Mouse (Mus musculus): ENCODE data around the gene E2f4. TPM values are rescaled to one million over a fixed set of nuclear protein-coding genes. Genes with fewer than 3 reads are reported as not detected.

E2f4 gene
- polyA plus RNA-seq, 1 experiment: 127 TPM

DNA sequence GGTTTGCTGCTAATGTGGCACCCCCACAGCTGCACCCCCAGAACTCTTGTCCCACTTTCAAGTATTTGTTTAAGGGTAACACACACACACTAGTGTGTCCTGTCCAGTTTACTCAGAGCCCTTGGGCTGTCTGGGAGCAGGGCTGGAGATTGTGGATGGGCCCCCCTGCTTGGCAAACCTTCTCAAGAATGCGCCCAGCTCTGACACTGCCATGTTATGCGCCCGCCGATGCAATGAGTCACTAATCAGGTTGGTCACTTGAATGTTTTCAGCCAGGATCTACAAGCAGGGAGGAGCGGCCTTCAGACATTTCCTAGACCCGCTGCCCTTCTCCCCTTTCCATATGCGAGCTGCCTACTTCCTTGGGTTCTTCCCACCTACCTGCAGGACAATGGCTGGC is 5.0 kb upstream of the E2f4 start:
- peaks cover 19% of the 10 kb centered on the region for H3K4me1 ChIP-seq (ENCODE audit: control insufficient read depth, insufficient read depth, low read length)
- WGBS: 65% methylated on average over 7 of the region's 7 CpGs
- DNase-seq: no peak
- H3K4me3 ChIP-seq (replicated peaks; ENCODE audit: extremely low read depth, low read depth, low read length): no peak overlapping the region
- TF ChIP-seq CTCF (IDR thresholded peaks at IDR 0.05; ENCODE audit: insufficient read depth, low read length): no peak
- TF ChIP-seq POLR2A (IDR thresholded peaks at IDR 0.05; ENCODE audit: borderline replicate concordance, extremely low read depth, low read depth, low read length): no peak

DNA sequence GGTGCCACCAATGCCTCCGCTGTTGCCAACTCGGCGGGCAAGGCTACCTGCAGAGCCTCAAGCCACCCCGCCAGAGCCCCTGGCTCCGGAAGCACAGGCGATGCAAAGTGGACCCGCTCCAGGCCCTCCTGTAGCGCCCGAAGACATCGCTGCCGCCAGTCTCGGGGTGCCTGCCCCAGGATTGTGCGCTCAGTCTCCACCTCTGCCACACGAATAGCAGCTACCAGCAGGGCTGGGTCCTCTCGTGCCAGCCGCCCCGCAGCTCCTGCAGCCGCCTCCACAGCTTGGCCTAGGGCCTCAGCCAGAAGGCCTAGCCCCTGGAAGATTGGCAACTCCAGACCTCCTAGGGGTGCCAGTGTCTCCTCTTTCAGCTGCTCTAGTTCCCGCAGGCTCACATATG is 4.1 kb upstream of the E2f4 start:
- no peak for DNase-seq
- TF ChIP-seq POLR2A (IDR thresholded peaks at IDR 0.05; ENCODE audit: borderline replicate concordance, extremely low read depth, low read depth, low read length): no peak
- TF ChIP-seq CTCF (IDR thresholded peaks at IDR 0.05; ENCODE audit: insufficient read depth, low read length): no peak
- WGBS: 77% methylated on average over 19 of the region's 19 CpGs
- H3K4me3 ChIP-seq (replicated peaks; ENCODE audit: extremely low read depth, low read depth, low read length): no peak overlapping the region
- H3K4me1 ChIP-seq (ENCODE audit: control insufficient read depth, insufficient read depth, low read length): peaks cover 23% of the 10 kb centered on the region

DNA sequence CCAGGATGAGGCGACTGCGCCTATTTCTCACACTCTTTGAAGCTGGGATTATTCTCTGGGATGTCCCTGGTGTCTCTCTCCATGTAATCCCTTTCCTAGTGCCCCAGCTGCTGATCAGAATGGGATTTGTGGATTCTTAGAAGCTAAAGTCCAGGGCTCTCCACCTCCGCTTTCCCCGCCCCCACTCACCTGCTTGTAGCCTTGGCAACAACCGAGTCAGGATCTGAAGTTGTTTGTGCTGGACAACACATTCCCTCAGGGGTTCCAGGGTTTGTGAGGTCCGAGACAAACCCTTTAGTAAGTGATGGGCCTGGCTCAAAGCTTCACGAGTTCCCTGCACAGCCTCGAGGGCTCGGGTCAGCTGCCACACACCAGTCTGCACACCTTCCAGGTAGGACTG is 2.7 kb upstream of the E2f4 start:
- 56% methylated on average over 9 of the region's 9 CpGs for WGBS
- H3K4me3 ChIP-seq (replicated peaks; ENCODE audit: extremely low read depth, low read depth, low read length): peak overlapping the region; percentile 70

DNA sequence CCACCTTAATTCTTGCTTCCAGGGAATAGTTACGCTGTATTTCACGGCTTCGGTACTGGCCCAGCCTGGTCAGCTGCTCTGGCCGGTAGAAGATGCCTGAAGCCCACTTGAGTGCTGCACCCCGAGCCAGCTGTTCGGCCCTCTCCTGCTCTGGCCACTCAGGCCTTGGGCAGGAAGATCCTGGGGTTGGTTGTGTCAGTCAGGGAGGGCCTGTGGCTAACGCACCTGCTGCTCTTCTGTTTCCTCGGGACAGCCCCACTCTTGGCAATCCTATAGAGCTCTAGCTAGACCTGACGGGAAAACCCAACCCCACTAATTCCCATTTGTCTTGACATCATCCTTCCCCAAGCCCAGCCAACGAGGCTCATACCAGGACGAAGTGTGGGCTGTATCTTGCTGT is 2.2 kb upstream of the E2f4 start:
- TF ChIP-seq CTCF (IDR thresholded peaks at IDR 0.05; ENCODE audit: insufficient read depth, low read length): no peak
- no peak for TF ChIP-seq POLR2A (IDR thresholded peaks at IDR 0.05; ENCODE audit: borderline replicate concordance, extremely low read depth, low read depth, low read length)
- WGBS: 36% methylated on average over 11 of the region's 11 CpGs
- Histone ChIP-seq H3K4me1 (ENCODE audit: control insufficient read depth, insufficient read depth, low read length) (peaks cover 23% of the 10 kb centered on the region), H3K4me3 (replicated peaks; ENCODE audit: extremely low read depth, low read depth, low read length) (peak overlapping the region; percentile 70)
- no peak for DNase-seq

More for the DNA sequence above, 2.7 kb upstream of the E2f4 start:
- peaks cover 27% of the 10 kb centered on the region for H3K4me1 ChIP-seq (ENCODE audit: control insufficient read depth, insufficient read depth, low read length)
- no peak for TF ChIP-seq CTCF (IDR thresholded peaks at IDR 0.05; ENCODE audit: insufficient read depth, low read length)
- no peak for TF ChIP-seq POLR2A (IDR thresholded peaks at IDR 0.05; ENCODE audit: borderline replicate concordance, extremely low read depth, low read depth, low read length)
- no peak for DNase-seq

DNA sequence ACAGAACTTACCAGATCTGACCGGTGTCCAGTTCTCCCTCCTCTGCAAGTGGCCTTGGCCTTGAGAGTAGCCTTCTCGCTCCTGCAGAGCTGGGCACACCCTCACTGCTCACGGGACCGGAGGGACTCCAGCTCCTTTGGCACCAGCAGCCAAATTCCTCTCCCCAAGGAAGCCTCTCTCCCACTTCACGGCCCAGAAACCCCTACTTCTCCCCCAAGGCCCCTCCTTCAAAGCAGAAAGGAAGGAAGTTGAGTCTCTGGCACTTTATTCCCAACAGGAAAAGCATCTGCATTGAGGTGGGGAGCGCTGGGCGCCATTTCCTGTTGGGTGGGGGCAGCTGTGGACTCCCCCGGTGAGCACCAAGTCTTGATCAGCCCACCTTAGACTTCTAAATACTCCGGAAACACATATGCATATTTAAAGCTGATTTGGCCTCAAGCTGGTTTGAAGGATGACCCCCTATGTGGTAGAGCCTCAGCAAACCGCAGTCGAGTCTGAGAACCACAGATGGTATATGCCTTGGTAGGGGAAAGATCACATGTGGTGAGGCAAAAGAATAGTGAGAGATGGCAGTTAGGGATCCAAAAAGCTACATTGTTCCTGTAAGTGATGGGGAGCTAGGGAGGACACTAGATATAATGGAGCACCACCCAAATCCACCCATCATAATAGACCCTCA is 1.4 kb upstream of the E2f4 start, which contains the start of gene Exoc3l:
Gene Exoc3l, minus strand, starts transcription at position 207 of the 679 bp plus-strand sequence.
- 22% methylated on average over 11 of the region's 11 CpGs for WGBS
- Histone ChIP-seq H3K4me1 (ENCODE audit: control insufficient read depth, insufficient read depth, low read length) (peaks cover 18% of the 10 kb centered on the region), H3K4me3 (replicated peaks; ENCODE audit: extremely low read depth, low read depth, low read length) (peak within 1 kb of the TSS; percentile 70)
- DNase-seq: no peak
- TF ChIP-seq POLR2A (IDR thresholded peaks at IDR 0.05; ENCODE audit: borderline replicate concordance, extremely low read depth, low read depth, low read length) (peak; percentile 44; the same call in 1 of the 2 replicates), CTCF (IDR thresholded peaks at IDR 0.05; ENCODE audit: insufficient read depth, low read length) (no peak)

DNA sequence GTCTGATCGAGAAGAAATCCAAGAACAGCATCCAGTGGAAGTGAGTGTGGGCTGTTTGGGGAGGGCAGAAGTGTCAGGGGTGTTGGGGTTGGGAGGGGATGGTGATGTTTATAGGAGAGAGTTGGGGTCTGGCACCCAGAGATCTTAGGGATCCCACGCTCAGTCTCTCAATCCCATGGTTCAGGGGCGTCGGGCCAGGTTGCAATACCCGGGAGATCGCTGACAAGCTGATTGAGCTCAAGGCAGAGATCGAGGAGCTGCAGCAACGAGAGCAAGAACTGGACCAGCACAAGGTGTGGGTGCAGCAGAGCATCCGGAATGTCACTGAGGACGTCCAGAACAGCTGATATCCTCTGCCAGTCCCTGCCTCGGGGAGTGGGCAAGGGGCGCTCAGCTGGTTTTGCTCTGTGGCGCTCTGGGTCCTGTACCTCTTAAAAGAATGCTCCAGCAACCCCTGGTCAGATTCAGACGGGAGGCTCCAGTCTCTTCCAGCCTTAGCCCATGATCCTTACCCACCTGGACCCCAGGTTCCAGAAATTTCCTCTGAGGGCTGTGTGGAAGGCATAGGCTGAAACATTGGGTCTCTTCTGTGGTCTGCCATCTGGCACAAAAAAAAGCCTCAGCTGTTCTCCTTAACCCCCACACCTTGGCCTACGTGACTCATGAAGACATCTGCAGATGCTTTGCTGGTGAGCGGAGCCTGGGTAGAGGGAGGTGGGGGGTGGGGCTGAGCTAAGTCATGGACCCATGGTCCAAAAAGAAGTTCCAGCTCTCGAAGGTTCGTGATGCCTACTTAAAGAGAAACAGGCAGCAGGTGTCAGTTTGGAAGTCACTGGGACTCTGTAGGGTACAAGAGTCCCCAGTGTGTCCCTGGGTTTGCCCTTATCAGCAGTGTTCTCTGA is 1.1 kb downstream of the E2f4 start:
- DNase-seq: no peak
- Histone ChIP-seq H3K4me1 (ENCODE audit: control insufficient read depth, insufficient read depth, low read length) (peaks cover 18% of the 10 kb centered on the region), H3K4me3 (replicated peaks; ENCODE audit: extremely low read depth, low read depth, low read length) (peak overlapping the region; percentile 83)
- TF ChIP-seq POLR2A (IDR thresholded peaks at IDR 0.05; ENCODE audit: borderline replicate concordance, extremely low read depth, low read depth, low read length): no peak
- TF ChIP-seq CTCF (IDR thresholded peaks at IDR 0.05; ENCODE audit: insufficient read depth, low read length): no peak
- WGBS: 38% methylated on average over 18 of the region's 18 CpGs

DNA sequence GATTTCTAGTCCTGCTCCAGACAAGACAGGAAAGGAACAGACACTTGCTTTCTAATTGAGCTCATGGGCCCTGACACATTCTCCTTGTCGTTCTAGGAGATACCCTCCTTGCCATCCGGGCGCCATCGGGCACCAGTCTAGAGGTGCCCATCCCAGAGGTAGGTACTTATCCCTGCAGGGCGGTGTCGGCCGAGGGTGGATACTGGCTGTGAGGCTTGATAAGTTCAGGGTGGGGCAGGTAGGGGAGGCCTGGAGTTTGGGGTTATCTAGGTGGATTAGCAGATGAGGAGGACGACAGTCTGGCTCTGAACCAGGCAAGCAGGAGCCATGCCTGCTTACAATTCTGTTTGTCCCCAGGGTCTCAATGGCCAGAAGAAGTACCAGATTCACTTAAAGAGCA is 2.5 kb downstream of the E2f4 start:
- no peak overlapping the region for H3K4me3 ChIP-seq (replicated peaks; ENCODE audit: extremely low read depth, low read depth, low read length)
- WGBS: 94% methylated on average over 8 of the region's 8 CpGs
- DNase-seq: no peak
- H3K4me1 ChIP-seq (ENCODE audit: control insufficient read depth, insufficient read depth, low read length): peaks cover 21% of the 10 kb centered on the region
- TF ChIP-seq POLR2A (IDR thresholded peaks at IDR 0.05; ENCODE audit: borderline replicate concordance, extremely low read depth, low read depth, low read length) (no peak), CTCF (IDR thresholded peaks at IDR 0.05; ENCODE audit: insufficient read depth, low read length) (no peak)

DNA sequence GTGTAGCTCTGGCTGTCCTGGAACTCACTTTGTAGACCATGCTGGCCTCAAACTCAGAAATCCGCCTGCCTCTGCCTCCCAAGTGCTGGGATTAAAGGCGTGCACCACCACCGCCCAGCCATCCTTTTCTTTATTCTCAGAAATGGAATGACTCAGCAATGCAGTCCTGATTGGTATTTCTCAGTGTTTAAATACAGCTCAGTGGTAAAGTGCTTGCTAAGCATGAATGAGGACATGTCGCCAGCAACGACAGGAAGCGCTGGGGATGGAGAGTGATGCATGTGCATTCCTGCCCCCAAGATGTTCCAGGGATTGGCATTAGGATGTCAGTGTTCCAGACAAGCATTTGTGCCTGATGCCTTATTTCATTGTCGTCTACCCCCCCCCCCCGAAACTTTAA is 5.9 kb downstream of the E2f4 start:
- no peak for TF ChIP-seq POLR2A (IDR thresholded peaks at IDR 0.05; ENCODE audit: borderline replicate concordance, extremely low read depth, low read depth, low read length)
- no peak for TF ChIP-seq CTCF (IDR thresholded peaks at IDR 0.05; ENCODE audit: insufficient read depth, low read length)
- 64% methylated on average over 8 of the region's 8 CpGs for WGBS
- DNase-seq: no peak
- no peak overlapping the region for H3K4me3 ChIP-seq (replicated peaks; ENCODE audit: extremely low read depth, low read depth, low read length)
- peaks cover 11% of the 10 kb centered on the region for H3K4me1 ChIP-seq (ENCODE audit: control insufficient read depth, insufficient read depth, low read length)

DNA sequence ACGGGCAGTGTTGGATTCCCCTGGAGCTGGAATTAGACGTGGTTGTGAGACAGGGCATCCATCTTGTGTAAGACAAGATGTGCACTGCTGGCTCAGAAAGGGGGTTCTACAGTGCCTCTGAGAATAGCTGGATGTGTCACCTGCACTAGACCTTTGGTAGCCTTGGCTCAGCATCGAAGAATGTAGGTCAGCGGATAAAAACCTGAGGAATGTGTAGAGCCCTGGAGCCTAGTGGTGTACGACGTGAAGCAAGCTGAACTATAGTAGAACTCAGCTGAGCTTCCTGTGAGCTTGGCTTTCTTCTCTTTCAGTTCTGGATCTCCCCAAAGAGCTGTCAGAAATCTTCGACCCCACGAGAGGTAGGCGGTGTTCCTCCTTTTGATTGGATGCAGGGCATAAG is 6.4 kb downstream of the E2f4 start:
- no peak for DNase-seq
- TF ChIP-seq POLR2A (IDR thresholded peaks at IDR 0.05; ENCODE audit: borderline replicate concordance, extremely low read depth, low read depth, low read length): no peak
- TF ChIP-seq CTCF (IDR thresholded peaks at IDR 0.05; ENCODE audit: insufficient read depth, low read length): no peak
- 59% methylated on average over 9 of the region's 9 CpGs for WGBS

More for the DNA sequence above, 6.4 kb downstream of the E2f4 start:
- Histone ChIP-seq H3K4me1 (ENCODE audit: control insufficient read depth, insufficient read depth, low read length) (peaks cover 6% of the 10 kb centered on the region), H3K4me3 (replicated peaks; ENCODE audit: extremely low read depth, low read depth, low read length) (no peak overlapping the region)
